Mouse (Mus musculus) heart, adult 2 months (tissue): Measurements from ENCODE around the gene Taf1c. TPM values are rescaled to one million over a fixed set of nuclear protein-coding genes. Genes with fewer than 3 reads are reported as not detected.

Experiments
- DNase-seq, 2 experiments: peaks; one replicate each; pipeline ENCODE4 v3.0.0; 2021
- H3K27ac ChIP-seq: fragments of 200-600 bp; 2 replicates; pipeline ENCODE4 v1.8.1; 2022
- H3K27me3 ChIP-seq: fragments of 200-500 bp; 2 replicates; pipeline ENCODE4 v1.6.1; 2012; ENCODE audit warnings: mild to moderate bottlenecking, low read length, inconsistent platforms, mixed read lengths; ENCODE audit not compliant: control insufficient read depth, insufficient read depth
- H3K36me3 ChIP-seq: fragments of 200-500 bp; 2 replicates; pipeline ENCODE4 v1.6.1; 2012; ENCODE audit warnings: low read length, inconsistent platforms; ENCODE audit not compliant: control insufficient read depth, insufficient read depth
- H3K4me1 ChIP-seq: fragments of 200-500 bp; 2 replicates; pipeline ENCODE4 v1.6.1; 2011; ENCODE audit warnings: low read length; ENCODE audit not compliant: control insufficient read depth, insufficient read depth
- H3K4me3 ChIP-seq: fragments of 200-600 bp; 2 replicates; pipeline ENCODE4 v1.8.1; 2022
- H3K79me2 ChIP-seq: fragments of 200-500 bp; replicated peaks from 2 replicates; pipeline ENCODE4 v1.6.1; 2012; ENCODE audit warnings: mild to moderate bottlenecking, inconsistent platforms, low read length, moderate library complexity, mixed read lengths; ENCODE audit not compliant: control insufficient read depth, insufficient read depth
- H3K9ac ChIP-seq: fragments of 200-500 bp; 2 replicates; pipeline ENCODE4 v1.6.1; 2012; ENCODE audit warnings: low read depth, mild to moderate bottlenecking, control low read depth, inconsistent platforms, low read length, mixed read lengths
- CTCF ChIP-seq: fragments of 200-600 bp; IDR thresholded peaks from 2 replicates; pipeline ENCODE4 v1.8.1; 2022; ENCODE audit warnings: antibody characterized with exemption, mild to moderate bottlenecking, moderate library complexity
- EP300 ChIP-seq: fragments of 200-500 bp; IDR thresholded peaks from 2 replicates; pipeline ENCODE4 v1.6.1; 2011; ENCODE audit warnings: low read depth, low read length, control low read depth; ENCODE audit not compliant: insufficient read depth
- POLR2A ChIP-seq: fragments of 200-500 bp; IDR thresholded peaks from 2 replicates; pipeline ENCODE4 v1.6.1; 2011; ENCODE audit warnings: mild to moderate bottlenecking, low read depth, low read length, control low read depth; ENCODE audit not compliant: insufficient read depth
- WGBS: fragments of 180-500 bp; shearing (Covaris S2); methylation state at CpG from one replicate; pipeline ENCODE4 v1.1.7; 2018; 5-methylcytosine and 5-hydroxymethylcytosine counted together
- intact Hi-C: fragments of 180-260 bp; cut with DNase I; formaldehyde crosslinking; loops from one replicate; pipeline ENCODE4 v1.15.1; 2025
- polyA plus RNA-seq: library from polyadenylated mRNA; depleted of rRNA; stranded (reverse); fragments of >200 nt; gene quantifications from 2 replicates; pipeline ENCODE4 v1.2.3, GENCODE M21; 2012; rRNA removed
- total RNA-seq, 2 experiments: library from RNA; stranded (reverse); gene quantifications; 2 replicates each; pipeline ENCODE4 v1.2.3; 2021

The Taf1c gene
- total and polyA plus RNA-seq, 3 experiments: 3.6 to 8.7 (median 3.7) TPM

- WGBS: under 1% methylated on average over 55 of the region's 55 CpGs
- DNase-seq: peak; percentile 7 to 21
Measured at GRCm38 (mm10) chr8:119557821-119558602, 47.0 kb downstream of the Taf1c start.

GRCm38 (mm10) chr8:119557132-119557531, 47.9 kb downstream of the Taf1c start:
- H3K4me1 ChIP-seq: peaks cover 12% of the 10 kb centered on the region
- no peak for DNase-seq
- H3K36me3 ChIP-seq: peaks cover 2% of the 10 kb centered on the region
- peak overlapping the region; percentile 73 for H3K4me3 ChIP-seq
- no peak overlapping the region; the same call in 1 of the 2 replicates for H3K9ac ChIP-seq
- H3K27ac ChIP-seq: no peak overlapping the region
- WGBS: 42% methylated on average over 9 of the region's 9 CpGs
- H3K79me2 ChIP-seq: peaks cover 6% of the 10 kb centered on the region; the same call in 1 of the 2 replicates
- no peaks in the 10 kb centered on the region for H3K27me3 ChIP-seq
- intact Hi-C loops: no loop called here
- TF ChIP-seq CTCF: no peak
- TF ChIP-seq POLR2A: no peak
- TF ChIP-seq EP300: no peak

More at GRCm38 (mm10) chr8:119557821-119558602, 47.0 kb downstream of the Taf1c start:
- Histone ChIP-seq H3K27me3 (no peaks in the 10 kb centered on the region), H3K79me2 (0 out of 2 replicates have a peak, but pooled peaks cover 4% of the 10 kb centered on the region), H3K4me3 (peak overlapping the region; percentile 73), H3K9ac (peak overlapping the region; percentile 94), H3K36me3 (peaks cover 2% of the 10 kb centered on the region), H3K27ac (peak overlapping the region; percentile 99), H3K4me1 (peaks cover 9% of the 10 kb centered on the region)
- intact Hi-C loops: loop anchor here (1.0 kb wide), 1 partner anchor 17 kb away; the partner anchor contains the start of genes Dnaaf1 and Hsdl1
- TF ChIP-seq CTCF (no peak), EP300 (no peak), POLR2A (peak; percentile 85)

- no peak for DNase-seq
- H3K4me1 ChIP-seq: peaks cover 13% of the 10 kb centered on the region
- peaks cover 2% of the 10 kb centered on the region for H3K36me3 ChIP-seq
- TF ChIP-seq POLR2A (no peak), CTCF (no peak), EP300 (no peak)
- peaks cover 6% of the 10 kb centered on the region; the same call in 1 of the 2 replicates for H3K79me2 ChIP-seq
- no peak overlapping the region for H3K9ac ChIP-seq
- no peak overlapping the region for H3K4me3 ChIP-seq
- no peaks in the 10 kb centered on the region for H3K27me3 ChIP-seq
- 30% methylated on average over 6 of the region's 6 CpGs for WGBS
- intact Hi-C loops: no loop called here
- H3K27ac ChIP-seq: no peak overlapping the region
Measured at GRCm38 (mm10) chr8:119555861-119556260, 49.2 kb downstream of the Taf1c start.

- no peaks in the 10 kb centered on the region for H3K27me3 ChIP-seq
- DNase-seq: no peak
- 51% methylated on average over 2 of the region's 2 CpGs for WGBS
- H3K9ac ChIP-seq: no peak overlapping the region
- TF ChIP-seq EP300: no peak
- no peak for TF ChIP-seq CTCF
- TF ChIP-seq POLR2A: no peak
- peaks cover 9% of the 10 kb centered on the region; the same call in 1 of the 2 replicates for H3K79me2 ChIP-seq
- H3K4me1 ChIP-seq: peaks cover 11% of the 10 kb centered on the region
- H3K36me3 ChIP-seq: peaks cover 2% of the 10 kb centered on the region
- H3K4me3 ChIP-seq: no peak overlapping the region
- no peak overlapping the region for H3K27ac ChIP-seq
- intact Hi-C loops: no loop called here
Measured at GRCm38 (mm10) chr8:119552967-119553366, 52.1 kb downstream of the Taf1c start.

- H3K4me1 ChIP-seq: peaks cover 4% of the 10 kb centered on the region
- no peak overlapping the region for H3K27ac ChIP-seq
- TF ChIP-seq POLR2A: no peak
- no peak for TF ChIP-seq EP300
- no peak for TF ChIP-seq CTCF
- no peak overlapping the region for H3K9ac ChIP-seq
- no peak overlapping the region for H3K4me3 ChIP-seq
- peaks cover 9% of the 10 kb centered on the region; the same call in 1 of the 2 replicates for H3K79me2 ChIP-seq
- intact Hi-C loops: no loop called here
- no peaks in the 10 kb centered on the region for H3K27me3 ChIP-seq
- peaks cover 4% of the 10 kb centered on the region for H3K36me3 ChIP-seq
- 68% methylated on average over 7 of the region's 7 CpGs for WGBS
- no peak for DNase-seq
Measured at GRCm38 (mm10) chr8:119548560-119549113, 56.4 kb downstream of the Taf1c start.

Other genes starting within 250 kb of the Taf1c start
- 100 to 1,000 TPM; 110 to 118 TPM for gene Mlycd, start 210.3 kb downstream of the Taf1c start, total RNA-seq
- gene Mlycd, start 210.3 kb downstream of the Taf1c start, polyA plus RNA-seq: 83.8 and 99.1 TPM in 2 replicates
- gene Osgin1, start 171.1 kb downstream of the Taf1c start, total RNA-seq: 1 to 10 TPM; 3.9 to 5.5 TPM
- 7.2 and 7.8 TPM in 2 replicates for gene Osgin1, start 171.1 kb downstream of the Taf1c start, polyA plus RNA-seq
- not detected for gene Necab2, start 158.5 kb downstream of the Taf1c start, total RNA-seq
- not detected in 2 replicates for gene Necab2, start 158.5 kb downstream of the Taf1c start, polyA plus RNA-seq
- gene Slc38a8, start 103.5 kb downstream of the Taf1c start, total RNA-seq: not detected
- 0.12 TPM in 1 of 2 replicates, not detected in the other for gene Slc38a8, start 103.5 kb downstream of the Taf1c start, polyA plus RNA-seq
- 10 to 100 TPM; 32.6 to 35.4 TPM for gene Mbtps1, start 46.5 kb downstream of the Taf1c start, total RNA-seq
- 36.6 and 51.2 TPM in 2 replicates for gene Mbtps1, start 46.5 kb downstream of the Taf1c start, polyA plus RNA-seq
- gene Hsdl1, start 30.0 kb downstream of the Taf1c start, total RNA-seq: 10 to 100 TPM; 17.6 to 20.4 TPM
- gene Hsdl1, start 30.0 kb downstream of the Taf1c start, polyA plus RNA-seq: 11.9 and 15.6 TPM in 2 replicates
- gene Dnaaf1, start 30.0 kb downstream of the Taf1c start, total RNA-seq: not detected
- 0.12 and 0.39 TPM in 2 replicates for gene Dnaaf1, start 30.0 kb downstream of the Taf1c start, polyA plus RNA-seq
- gene Adad2, start 7.5 kb upstream of the Taf1c start, total RNA-seq: not detected
- not detected in 2 replicates for gene Adad2, start 7.5 kb upstream of the Taf1c start, polyA plus RNA-seq
- gene Kcng4, start 30.5 kb upstream of the Taf1c start, total RNA-seq: under 1 TPM; 0.05 to 0.23 TPM
- 0.33 and 0.41 TPM in 2 replicates for gene Kcng4, start 30.5 kb upstream of the Taf1c start, polyA plus RNA-seq
- 10 to 100 TPM; 27.9 to 33.2 TPM for gene Wfdc1, start 61.1 kb upstream of the Taf1c start, total RNA-seq
- gene Wfdc1, start 61.1 kb upstream of the Taf1c start, polyA plus RNA-seq: 39.0 and 41.4 TPM in 2 replicates
- gene Atp2c2, start 94.8 kb upstream of the Taf1c start, total RNA-seq: under 1 TPM in 1 of 2 experiments, not detected in 1; 0.07 TPM
- 0.59 TPM in 1 of 2 replicates, not detected in the other for gene Atp2c2, start 94.8 kb upstream of the Taf1c start, polyA plus RNA-seq
- 10 to 100 TPM; 11.3 TPM for gene Tldc1, start 173.2 kb upstream of the Taf1c start, total RNA-seq
- gene Tldc1, start 173.2 kb upstream of the Taf1c start, polyA plus RNA-seq: 14.6 and 15.6 TPM in 2 replicates
- gene Cotl1, start 235.3 kb upstream of the Taf1c start, total RNA-seq: 10 to 100 TPM; 17.5 to 20.4 TPM
- 16.5 and 23.2 TPM in 2 replicates for gene Cotl1, start 235.3 kb upstream of the Taf1c start, polyA plus RNA-seq